Mouse (Mus musculus): ENCODE results near the gene Sec31b.

Gene Sec31b

GRCm38 (mm10) chr19:44535376-44535775 lies 10.3 kb downstream of the Sec31b start:
- in situ Hi-C loops (cut with MseI, MboI): loop anchor here in 1 of 2 experiments (10.0 kb wide), 1 partner anchor 61 kb away; no protein-coding TSS in a partner anchor

DNA sequence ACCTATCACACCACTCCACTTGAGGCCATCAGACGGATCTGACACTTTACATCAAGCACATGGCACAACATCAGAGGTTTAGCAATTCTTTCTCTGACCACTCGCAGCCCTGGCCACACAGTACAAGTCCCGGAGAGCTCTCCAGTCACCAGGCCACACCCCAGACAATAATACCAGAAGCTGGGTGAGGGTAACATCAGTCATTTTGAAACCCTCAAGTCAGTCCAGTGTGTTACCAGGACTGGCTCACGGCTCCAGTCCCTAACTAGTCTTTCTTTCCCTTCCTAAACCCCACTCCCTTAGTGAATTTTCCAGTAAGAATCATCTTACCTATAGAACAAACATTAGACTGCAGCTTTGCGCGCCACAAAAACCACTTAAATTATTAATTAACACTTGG lies 15.6 kb downstream of the Sec31b start:
- in situ Hi-C loops (cut with MseI, MboI): loop anchor here in 1 of 2 experiments (10.0 kb wide), 1 partner anchor 55 kb away; no protein-coding TSS in a partner anchor

GRCm38 (mm10) chr19:44525551-44526205 lies 20.0 kb downstream of the Sec31b start:
- in situ Hi-C loops (cut with MseI, MboI): no loop called here

- in situ Hi-C loops (cut with MseI, MboI): no loop called here
These were observed 26.5 kb downstream of the Sec31b start for GRCm38 (mm10) chr19:44519152-44519551.

GRCm38 (mm10) chr19:44517996-44518768 lies 27.5 kb downstream of the Sec31b start:
- in situ Hi-C loops (cut with MseI, MboI): no loop called here

GRCm38 (mm10) chr19:44515769-44516168 lies 29.9 kb downstream of the Sec31b start:
- in situ Hi-C loops (cut with MseI, MboI): no loop called here

GRCm38 (mm10) chr19:44514521-44515451 lies 30.9 kb downstream of the Sec31b start:
- in situ Hi-C loops (cut with MseI, MboI): no loop called here

DNA sequence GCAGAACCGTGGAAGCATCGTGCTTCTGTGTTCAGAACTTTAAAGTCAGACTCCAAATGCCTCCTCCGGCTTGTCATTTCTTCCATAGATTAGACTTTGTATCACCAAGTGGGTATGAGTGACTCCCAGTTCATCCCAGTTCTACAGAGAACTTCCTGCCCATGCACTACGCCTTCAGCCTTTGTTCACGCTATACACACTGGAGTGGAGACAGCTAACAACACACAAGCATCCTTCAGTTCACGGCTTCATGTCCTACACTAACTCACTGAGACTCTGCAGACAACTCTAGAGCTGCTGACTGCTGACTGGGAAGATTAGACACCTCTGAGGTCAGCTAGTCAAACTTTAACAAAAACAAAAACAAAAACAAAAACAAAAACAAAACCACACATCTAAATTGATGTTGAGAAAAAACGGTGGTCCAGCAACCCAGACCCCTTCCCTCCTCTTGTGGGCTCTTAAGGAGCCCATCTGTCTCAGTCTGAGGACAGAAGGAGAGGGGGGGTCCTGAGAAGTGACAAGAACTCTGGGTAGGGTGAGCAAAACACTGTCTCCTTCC lies 31.7 kb downstream of the Sec31b start:
- in situ Hi-C loops (cut with MseI, MboI): no loop called here

- in situ Hi-C loops (cut with MseI, MboI): no loop called here
These were observed 32.4 kb downstream of the Sec31b start for GRCm38 (mm10) chr19:44513054-44513833.

- in situ Hi-C loops (cut with MseI, MboI): no loop called here
These were observed 33.1 kb downstream of the Sec31b start for GRCm38 (mm10) chr19:44512601-44513000.

DNA sequence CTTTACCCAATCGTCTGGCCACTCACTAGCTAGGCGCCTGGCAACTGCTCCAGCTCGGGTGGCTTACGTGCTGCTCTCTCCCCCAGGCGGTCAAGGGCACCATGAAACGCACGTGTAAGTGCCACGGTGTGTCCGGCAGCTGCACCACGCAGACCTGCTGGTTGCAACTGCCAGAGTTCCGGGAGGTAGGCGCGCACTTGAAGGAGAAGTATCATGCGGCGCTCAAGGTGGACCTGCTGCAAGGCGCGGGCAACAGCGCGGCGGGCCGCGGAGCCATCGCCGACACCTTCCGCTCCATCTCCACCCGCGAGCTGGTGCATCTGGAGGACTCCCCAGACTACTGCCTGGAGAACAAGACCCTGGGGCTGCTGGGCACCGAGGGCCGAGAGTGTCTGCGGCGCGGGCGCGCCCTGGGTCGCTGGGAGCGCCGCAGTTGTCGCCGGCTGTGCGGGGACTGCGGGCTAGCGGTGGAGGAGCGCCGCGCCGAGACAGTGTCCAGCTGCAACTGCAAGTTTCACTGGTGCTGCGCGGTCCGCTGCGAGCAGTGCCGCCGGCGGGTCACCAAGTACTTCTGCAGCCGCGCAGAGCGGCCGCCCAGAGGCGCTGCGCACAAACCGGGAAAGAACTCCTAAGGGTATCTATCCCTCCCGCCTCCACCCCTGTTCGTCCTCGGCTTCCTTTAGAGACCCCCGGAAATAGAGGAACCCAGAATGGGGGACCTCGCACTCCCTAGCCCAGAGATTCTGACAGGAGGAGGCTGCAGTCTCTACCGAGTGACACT lies 34.0 kb downstream of the Sec31b start:
- in situ Hi-C loops (cut with MseI, MboI): no loop called here

DNA sequence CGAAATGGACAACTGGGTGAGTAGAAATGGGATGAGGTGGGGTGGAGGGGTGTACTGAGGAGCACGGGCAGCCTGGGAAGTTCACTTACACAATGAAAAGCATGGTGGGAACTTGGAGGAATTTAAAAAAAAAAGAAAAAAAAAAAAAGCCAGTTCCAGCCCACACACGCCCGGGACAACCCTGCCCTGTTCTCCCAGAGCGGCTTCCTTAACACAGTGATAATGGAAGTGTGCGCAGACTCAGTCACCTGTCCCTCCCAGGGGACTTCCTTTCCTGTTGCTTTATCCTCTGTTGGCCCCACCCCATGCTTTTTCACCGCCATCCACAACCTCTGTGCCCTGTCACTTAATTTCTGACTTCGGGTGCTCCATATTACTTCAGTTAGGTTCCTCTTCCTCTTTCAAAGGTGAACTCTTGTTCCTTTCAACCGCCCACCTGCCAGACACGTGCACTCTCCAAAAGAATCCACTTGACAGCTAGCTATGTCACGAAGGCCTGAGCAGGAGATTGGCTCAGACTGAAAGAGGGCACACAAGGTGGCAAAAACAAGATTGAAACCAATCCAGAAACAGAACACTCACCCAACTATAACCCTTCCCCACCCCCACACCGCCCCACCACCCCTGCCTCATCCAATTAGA lies 35.0 kb downstream of the Sec31b start:
- in situ Hi-C loops (cut with MseI, MboI): no loop called here

- in situ Hi-C loops (cut with MseI, MboI): no loop called here
These were observed 42.9 kb downstream of the Sec31b start for GRCm38 (mm10) chr19:44502741-44503140.

DNA sequence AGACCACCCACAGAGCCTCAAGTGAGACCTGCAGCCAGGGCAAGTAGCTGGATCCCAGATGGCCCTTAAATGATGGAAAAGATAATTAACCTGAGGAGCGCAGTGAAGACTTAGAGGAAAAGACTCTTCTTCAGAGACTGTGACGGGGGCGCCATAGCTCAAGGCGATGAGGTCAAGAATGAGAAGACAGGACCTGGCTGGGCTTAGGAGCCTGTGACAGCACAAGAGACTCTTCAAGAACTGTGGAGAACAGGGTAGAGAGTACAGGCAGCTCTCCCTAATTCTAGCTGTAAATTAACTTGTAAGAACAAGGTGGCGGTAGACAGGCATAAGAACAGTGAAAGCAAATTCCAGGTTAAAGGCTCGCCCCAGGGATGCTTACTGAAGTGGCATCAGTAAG lies 43.7 kb downstream of the Sec31b start:
- in situ Hi-C loops (cut with MseI, MboI): no loop called here

DNA sequence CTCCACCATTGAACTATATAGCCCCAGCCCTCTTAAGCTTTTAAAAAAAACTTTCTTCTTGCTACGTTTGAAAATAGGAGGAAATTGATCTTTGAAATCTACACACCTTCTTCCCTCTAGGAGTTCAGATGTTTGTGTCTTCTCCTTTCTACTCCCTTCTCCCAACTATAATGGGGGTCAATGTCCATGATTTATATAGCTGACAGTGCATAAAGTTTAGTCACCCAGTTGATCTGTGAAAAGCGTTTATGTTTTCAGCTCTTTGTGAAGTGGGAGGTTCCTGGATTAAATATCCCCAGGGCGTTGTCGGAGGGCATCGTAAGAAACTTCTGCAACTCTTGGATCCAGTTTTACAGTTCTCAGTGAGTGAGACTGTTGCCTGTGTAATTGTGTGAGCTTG lies 45.4 kb downstream of the Sec31b start:
- in situ Hi-C loops (cut with MseI, MboI): no loop called here

DNA sequence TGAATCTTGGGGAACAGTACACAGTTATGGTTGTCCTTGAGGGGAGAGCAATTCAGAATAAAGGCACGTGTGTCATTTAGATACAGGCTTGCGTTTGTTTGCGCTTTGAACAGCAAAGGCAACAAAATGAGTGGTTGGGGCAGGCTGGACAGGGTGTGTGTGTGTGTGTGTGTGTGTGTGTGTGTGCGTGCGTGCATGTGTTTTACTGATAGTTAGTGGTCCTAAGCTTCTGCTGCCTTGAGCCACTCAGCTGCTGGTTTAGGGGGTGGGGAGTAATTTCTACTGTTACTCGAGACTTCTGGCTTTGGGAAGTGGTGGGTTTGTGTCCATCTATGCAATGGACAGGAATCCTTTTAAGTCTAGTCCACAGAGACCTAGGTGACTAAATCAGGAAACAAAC lies 46.7 kb downstream of the Sec31b start:
- in situ Hi-C loops (cut with MseI, MboI): no loop called here

GRCm38 (mm10) chr19:44496941-44497340 lies 48.7 kb downstream of the Sec31b start:
- in situ Hi-C loops (cut with MseI, MboI): no loop called here

- in situ Hi-C loops (cut with MseI, MboI): no loop called here
These were observed 49.2 kb downstream of the Sec31b start for GRCm38 (mm10) chr19:44496511-44496910.

- in situ Hi-C loops (cut with MseI, MboI): no loop called here
These were observed 52.5 kb downstream of the Sec31b start, which contains the start of gene Wnt8b for GRCm38 (mm10) chr19:44493128-44493527. Wnt8b (plus strand) TSS chr19:44493472.
